Comparison of ENCODE assay signal across 10 mouse cellular contexts in the genomic region with DNA sequence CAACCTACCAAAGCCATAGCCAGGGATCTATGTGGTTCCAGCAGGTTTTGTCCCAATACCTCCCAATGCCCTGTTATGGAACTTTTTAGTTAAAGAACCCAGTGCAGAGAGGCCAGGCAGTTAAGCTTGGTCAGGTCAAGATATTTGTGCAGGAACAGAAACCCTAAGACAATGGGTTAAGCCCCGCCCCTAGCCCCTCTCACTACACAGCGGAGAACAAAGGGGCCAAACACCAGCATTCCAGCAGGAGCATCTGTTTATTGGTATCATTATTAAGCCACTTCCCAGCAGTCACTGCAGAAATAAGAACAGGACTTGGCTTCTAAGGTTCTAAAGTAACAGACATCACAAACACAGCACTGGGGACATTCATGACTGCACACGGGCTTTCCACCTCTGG. TPM values are rescaled to one million over a fixed set of nuclear protein-coding genes. Genes with fewer than 3 reads are reported as not detected.
DNase-seq lines count a peak whose midpoint lies in the region; ATAC-seq and TF ChIP-seq lines count a peak whose summit lies in the region.
"Had no signal": no experiment of that assay in that cellular context is flagged by ENCODE, and none has a peak within 500 bp of the region (broad histone marks: within the 10 kb centered on the region; RNA-seq: fewer than 3 reads in every experiment).

No protein-coding gene starts in this region.

- no peak for DNase-seq in heart, embryonic 10.5 days (ENCODE audit: low spot score)
- no peak for DNase-seq in heart, postnatal 25 days (ENCODE audit: low spot score)
- no peak for DNase-seq in testis, postnatal 14 days (ENCODE audit: low spot score)
- no peak for DNase-seq in liver, embryonic 13.5 days
- DNase-seq in testis, postnatal 10 days (ENCODE audit: low spot score): peak; percentile 50
- no peak for DNase-seq in cerebellum, postnatal 36 days
- DNase-seq: adrenal gland, postnatal 36 days had no signal

- peaks cover 16% of the 10 kb centered on the region for H3K36me3 ChIP-seq in heart, embryonic 10.5 days
- no peaks in the 10 kb centered on the region for H3K36me3 ChIP-seq in testis, adult 2 months (ENCODE audit: control insufficient read depth, insufficient read depth, low read length)
- peaks cover 25% of the 10 kb centered on the region for H3K36me3 ChIP-seq in liver, embryonic 13.5 days

- H3K27ac ChIP-seq in heart, embryonic 10.5 days: peak overlapping the region; percentile 78; the same call in 1 of the 2 replicates
- H3K27ac ChIP-seq in testis, adult 2 months (ENCODE audit: control insufficient read depth, insufficient read depth, low read depth, low read length): no peak overlapping the region
- H3K27ac ChIP-seq in liver, embryonic 13.5 days: peak overlapping the region; percentile 86

- no peak for TF ChIP-seq CTCF in testis, adult 2 months (IDR thresholded peaks at IDR 0.05; ENCODE audit: control insufficient read depth, insufficient read depth, insufficient replicate concordance, low read depth, low read length)

- intact Hi-C loops in heart, postnatal 25 days (cut with DNase I): no loop called here

- H3K9ac ChIP-seq in liver, embryonic 13.5 days: peak overlapping the region; percentile 68

- 81% methylated on average over 3 of the region's 3 CpGs for WGBS in heart, embryonic 10.5 days
- 79% methylated on average over 3 of the region's 3 CpGs for WGBS in liver, embryonic 13.5 days (ENCODE audit: insufficient replicate concordance)

- H3K4me2 ChIP-seq in liver, embryonic 13.5 days: peak overlapping the region; percentile 71

- TF ChIP-seq POLR2A in testis, adult 2 months (IDR thresholded peaks at IDR 0.05; ENCODE audit: control insufficient read depth, low read depth, low read length): no peak

- H3K27me3 ChIP-seq in heart, embryonic 10.5 days (ENCODE audit: insufficient read depth, poor library complexity, severe bottlenecking): peaks cover 7% of the 10 kb centered on the region; the same call in 1 of the 2 replicates
- no peaks in the 10 kb centered on the region for H3K27me3 ChIP-seq in testis, adult 2 months (ENCODE audit: control insufficient read depth, insufficient read depth, low read length)
- no peaks in the 10 kb centered on the region for H3K27me3 ChIP-seq in liver, embryonic 13.5 days

- ATAC-seq in liver, embryonic 13.5 days (ENCODE audit: low read depth): no peak
- ATAC-seq in megakaryocyte, adult 5-6 weeks (ENCODE audit: poor library complexity, severe bottlenecking): no peak

- H3K9me3 ChIP-seq in heart, embryonic 10.5 days: no peaks in the 10 kb centered on the region
- no peaks in the 10 kb centered on the region; the same call in 1 of the 2 replicates for H3K9me3 ChIP-seq in liver, embryonic 13.5 days (replicated peaks)

- H3K4me1 ChIP-seq in heart, embryonic 10.5 days: peaks cover 14% of the 10 kb centered on the region
- peaks cover 11% of the 10 kb centered on the region for H3K4me1 ChIP-seq in testis, adult 2 months (ENCODE audit: control insufficient read depth, insufficient read depth, low read length)
- peaks cover 19% of the 10 kb centered on the region for H3K4me1 ChIP-seq in liver, embryonic 13.5 days (replicated peaks)

- H3K4me3 ChIP-seq in heart, embryonic 10.5 days: peak overlapping the region; percentile 62
- H3K4me3 ChIP-seq in testis, adult 2 months (ENCODE audit: control insufficient read depth, low read depth, low read length): peak overlapping the region; percentile 53; the same call in 1 of the 2 replicates
- H3K4me3 ChIP-seq in liver, embryonic 13.5 days (replicated peaks): peak overlapping the region; percentile 59
- H3K4me3 ChIP-seq: myocyte had no signal

RNA-seq across cellular contexts. Expression of gene Coq8a, which starts 27.4 kb away (rescaled TPM):
- polyA plus RNA-seq in heart, embryonic 10.5 days (2016; fragmentation: Nextera tagmentation; extraction: Ambion mirVana): 4.0 and 8.2 TPM in 2 replicates
- 100 to 1,000 TPM; 810 to 852 TPM for total RNA-seq in heart, postnatal 25 days (2021)
- polyA plus RNA-seq in testis, adult 2 months (2012; rRNA removed): 9.6 and 12.4 TPM in 2 replicates
- 6.7 and 8.6 TPM in 2 replicates for polyA plus RNA-seq in liver, embryonic 13.5 days (2015; fragmentation: Nextera tagmentation; extraction: Ambion mirVana)
- 1.5 and 2.4 TPM in 2 replicates for total RNA-seq in megakaryocyte, adult 5-6 weeks (2015)
- total RNA-seq in megakaryocyte, adult 5-6 weeks (2017): 0.84 and 2.4 TPM in 2 replicates

RNA-seq across cellular contexts. Expression of gene Psen2, which starts 36.5 kb away (rescaled TPM):
- 15.6 and 16.4 TPM in 2 replicates for polyA plus RNA-seq in heart, embryonic 10.5 days (2016; fragmentation: Nextera tagmentation; extraction: Ambion mirVana)
- 10 to 100 TPM; 12.4 to 13.9 TPM for total RNA-seq in heart, postnatal 25 days (2021)
- 8.7 and 8.8 TPM in 2 replicates for polyA plus RNA-seq in testis, adult 2 months (2012; rRNA removed)
- 22.2 and 23.7 TPM in 2 replicates for polyA plus RNA-seq in liver, embryonic 13.5 days (2015; fragmentation: Nextera tagmentation; extraction: Ambion mirVana)
- total RNA-seq in megakaryocyte, adult 5-6 weeks (2015): 14.0 and 17.3 TPM in 2 replicates
- total RNA-seq in megakaryocyte, adult 5-6 weeks (2017): 13.6 and 18.9 TPM in 2 replicates
